Mouse (Mus musculus) cerebellum, adult 8-10 months (tissue): ENCODE measurements around the gene Gabra5.

Source experiments
- DNase-seq: peaks from one replicate; pipeline ENCODE4 v3.0.0; 2022

Gene Gabra5

DNA sequence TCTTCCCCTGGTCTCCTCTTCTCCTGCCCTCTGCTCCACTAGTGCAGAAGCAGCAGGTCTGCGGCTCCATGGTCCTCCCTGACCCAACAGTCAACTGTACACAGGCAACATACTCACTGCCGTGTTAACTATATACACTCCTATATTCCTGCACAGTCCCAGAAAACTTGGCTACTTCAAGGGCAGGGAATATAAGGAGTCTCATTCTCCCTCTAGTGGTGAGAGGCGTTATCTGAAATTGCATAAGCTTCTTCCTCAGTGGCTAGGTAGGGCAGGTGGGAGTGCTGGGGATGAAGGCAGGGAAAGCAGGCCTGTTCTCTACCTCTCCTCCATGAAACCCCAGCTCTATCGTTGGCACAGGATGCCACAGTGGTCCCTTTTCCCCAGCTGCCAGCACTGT, 125.7 kb downstream of the Gabra5 start:
- no peak for DNase-seq

DNA sequence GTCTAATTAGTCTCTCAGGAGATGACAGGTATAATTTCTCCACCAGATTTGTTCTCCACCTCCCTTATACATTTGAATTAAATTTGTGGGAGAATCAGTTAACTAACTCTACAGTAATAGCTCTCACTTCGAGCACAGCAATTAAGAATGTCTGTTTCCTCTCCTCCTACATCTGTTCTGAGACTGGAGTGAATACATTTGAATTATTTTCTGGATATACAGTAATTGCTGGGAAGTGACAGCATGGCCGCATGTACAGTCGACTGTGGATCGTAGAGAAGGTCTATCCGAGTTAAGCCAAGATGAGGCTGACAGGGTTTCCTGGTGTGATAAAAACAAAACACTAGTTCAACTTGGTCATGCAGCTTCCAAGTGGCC, 143.9 kb downstream of the Gabra5 start:
- DNase-seq, result no peak

DNA sequence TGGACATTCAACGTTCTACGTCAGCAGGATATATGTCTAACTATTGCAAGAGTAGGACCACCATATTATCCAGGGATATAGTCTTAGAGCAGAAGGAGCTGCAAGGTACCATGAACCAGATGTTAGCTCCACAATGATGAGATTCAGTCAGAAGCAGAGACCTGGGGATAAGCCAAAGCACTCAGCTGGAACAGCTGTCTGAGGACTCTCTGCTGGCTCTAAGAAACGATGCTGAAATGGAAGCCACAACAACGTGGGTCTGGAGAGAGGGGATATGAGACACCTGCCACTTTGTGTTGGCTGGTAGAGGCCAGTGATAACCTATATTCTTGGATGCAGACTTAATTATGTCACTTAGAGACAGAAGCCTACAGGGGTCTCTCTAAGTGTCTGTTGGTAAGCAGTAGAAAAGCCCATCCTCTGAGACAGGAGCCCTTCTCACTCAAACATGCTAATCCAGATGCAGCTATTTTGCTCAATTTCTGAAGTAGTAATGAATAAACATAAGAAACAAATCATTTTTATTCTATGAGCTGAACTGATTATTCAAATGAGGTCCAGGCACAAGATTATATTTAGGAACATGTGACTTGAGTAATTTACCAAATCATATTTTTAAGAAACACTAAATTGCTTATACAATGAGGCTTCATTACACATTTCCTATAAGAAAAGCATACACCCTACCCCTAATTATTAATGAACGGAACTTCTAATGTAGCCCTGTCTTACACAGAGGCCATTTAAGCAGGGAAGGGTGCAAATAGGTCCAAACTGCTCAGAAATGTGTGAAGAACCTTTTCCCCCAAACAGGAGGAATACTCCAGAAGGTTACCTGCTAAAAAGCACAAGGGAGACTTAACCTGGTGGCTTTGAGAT, 144.5 kb downstream of the Gabra5 start:
- no peak for DNase-seq

DNA sequence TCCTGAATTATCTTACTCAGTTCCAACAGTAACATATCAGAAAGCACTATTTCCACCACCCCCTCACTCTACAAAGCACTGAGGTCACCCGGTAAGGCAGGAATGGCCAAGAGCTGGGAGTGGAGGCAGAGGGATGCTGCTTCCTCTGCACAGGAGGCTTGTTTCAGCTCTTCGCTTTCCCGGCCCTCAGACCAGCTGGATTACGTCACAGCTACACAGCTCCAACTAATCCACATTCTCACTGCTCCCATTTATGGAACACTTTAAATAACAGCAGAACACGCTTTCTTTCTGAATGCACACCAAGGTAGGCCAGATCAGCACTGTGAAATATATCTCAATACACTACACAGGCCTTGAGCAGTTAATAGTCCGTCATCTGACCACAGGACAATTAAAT, 146.0 kb downstream of the Gabra5 start:
- DNase-seq, result no peak

DNA sequence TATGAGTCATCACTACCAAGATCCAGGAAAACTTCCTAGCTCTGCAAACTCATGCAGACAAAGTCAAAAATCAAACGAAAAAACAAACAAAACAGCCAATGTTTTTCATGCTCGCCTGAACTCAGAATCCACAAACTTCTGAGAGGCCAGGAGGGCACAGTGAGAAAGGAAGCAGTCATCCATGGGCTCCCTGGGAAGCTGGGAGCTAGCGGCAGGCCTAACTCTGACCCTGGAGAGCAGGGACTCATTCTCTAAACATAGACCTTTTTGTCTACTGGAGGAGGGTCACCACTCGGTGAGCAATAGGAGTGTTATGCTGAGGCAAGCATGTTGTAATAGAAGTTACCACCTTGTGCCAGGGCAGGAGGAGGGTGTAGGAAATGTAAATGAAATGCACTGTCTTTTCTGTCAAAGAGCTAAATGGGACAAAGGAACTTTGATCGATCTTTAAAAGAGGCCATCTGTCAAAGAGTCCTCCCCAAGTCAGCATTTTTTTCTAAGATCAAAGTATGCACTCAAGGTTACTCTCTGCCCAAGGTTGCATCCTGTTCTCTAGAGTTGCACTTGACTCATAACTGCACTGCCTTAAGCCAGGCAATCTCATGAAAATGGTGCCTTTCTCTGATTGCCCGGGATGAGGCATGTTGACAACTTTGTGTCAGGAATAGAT, 151.9 kb downstream of the Gabra5 start:
- DNase-seq, result no peak
